Mouse (Mus musculus): Measurements from ENCODE around the gene Derl3. TPM values are rescaled to one million over a fixed set of nuclear protein-coding genes. Genes with fewer than 3 reads are reported as not detected.
A peak's percentile ranks its signal among the peaks of the same experiment; 100 is the strongest.

Derl3 gene
- polyA plus RNA-seq, 1 experiment from 2014 or later, result 2.5 TPM

GRCm38 (mm10) chr10:75896208-75896607, 3.0 kb downstream of the Derl3 start:
- no peak overlapping the region for H3K4me2 ChIP-seq
- H3K27ac ChIP-seq, result no peak overlapping the region
- H3K9me3 ChIP-seq, result no peaks in the 10 kb centered on the region
- no peak for ATAC-seq (ENCODE audit: borderline replicate concordance, extremely low read depth, low FRiP score, low TSS enrichment)
- H3K27me3 ChIP-seq, result no peaks in the 10 kb centered on the region
- H3K36me3 ChIP-seq, result peaks cover 51% of the 10 kb centered on the region
- WGBS, result 94% methylated on average over 1 of the region's 1 CpGs
- no peak overlapping the region for H3K4me3 ChIP-seq
- peaks cover 13% of the 10 kb centered on the region for H3K4me1 ChIP-seq
- H3K9ac ChIP-seq, result no peak overlapping the region

GRCm38 (mm10) chr10:75897373-75897772, 4.2 kb downstream of the Derl3 start:
- 40% methylated on average over 6 of the region's 6 CpGs for WGBS
- Histone ChIP-seq H3K9ac (no peak overlapping the region), H3K4me2 (no peak overlapping the region), H3K36me3 (peaks cover 63% of the 10 kb centered on the region), H3K27me3 (no peaks in the 10 kb centered on the region), H3K4me1 (peaks cover 13% of the 10 kb centered on the region), H3K27ac (no peak overlapping the region), H3K4me3 (no peak overlapping the region), H3K9me3 (no peaks in the 10 kb centered on the region)
- ATAC-seq (ENCODE audit: borderline replicate concordance, extremely low read depth, low FRiP score, low TSS enrichment), result no peak

GRCm38 (mm10) chr10:75898039-75898564, 4.9 kb downstream of the Derl3 start:
- Histone ChIP-seq H3K27ac (no peak overlapping the region), H3K36me3 (peaks cover 70% of the 10 kb centered on the region), H3K4me1 (peaks cover 9% of the 10 kb centered on the region), H3K27me3 (no peaks in the 10 kb centered on the region), H3K4me2 (no peak overlapping the region), H3K9ac (no peak overlapping the region), H3K9me3 (no peaks in the 10 kb centered on the region), H3K4me3 (no peak overlapping the region)
- ATAC-seq (ENCODE audit: borderline replicate concordance, extremely low read depth, low FRiP score, low TSS enrichment), result no peak
- 74% methylated on average over 6 of the region's 6 CpGs for WGBS

GRCm38 (mm10) chr10:75898846-75899245, 5.6 kb downstream of the Derl3 start:
- ATAC-seq (ENCODE audit: borderline replicate concordance, extremely low read depth, low FRiP score, low TSS enrichment), result no peak
- H3K4me3 ChIP-seq, result no peak overlapping the region
- H3K27ac ChIP-seq, result peak overlapping the region; percentile 37
- WGBS, result 55% methylated on average over 3 of the region's 3 CpGs
- H3K27me3 ChIP-seq, result no peaks in the 10 kb centered on the region
- H3K4me1 ChIP-seq, result 0 out of 2 replicates have a peak, but pooled peaks cover 2% of the 10 kb centered on the region
- H3K36me3 ChIP-seq, result peaks cover 78% of the 10 kb centered on the region
- H3K4me2 ChIP-seq, result no peak overlapping the region
- H3K9ac ChIP-seq, result no peak overlapping the region
- H3K9me3 ChIP-seq, result no peaks in the 10 kb centered on the region

GRCm38 (mm10) chr10:75904391-75904790, 11.2 kb downstream of the Derl3 start:
- 81% methylated on average over 5 of the region's 5 CpGs for WGBS
- Histone ChIP-seq H3K36me3 (peaks cover 92% of the 10 kb centered on the region), H3K4me1 (no peaks in the 10 kb centered on the region), H3K27ac (no peak overlapping the region), H3K27me3 (no peaks in the 10 kb centered on the region), H3K9me3 (no peaks in the 10 kb centered on the region), H3K4me2 (no peak overlapping the region), H3K4me3 (no peak overlapping the region), H3K9ac (no peak overlapping the region)
- no peak for ATAC-seq (ENCODE audit: borderline replicate concordance, extremely low read depth, low FRiP score, low TSS enrichment)

GRCm38 (mm10) chr10:75906882-75907281, 13.7 kb downstream of the Derl3 start:
- Histone ChIP-seq H3K9me3 (no peaks in the 10 kb centered on the region), H3K9ac (no peak overlapping the region), H3K4me3 (no peak overlapping the region), H3K36me3 (peaks cover 92% of the 10 kb centered on the region), H3K4me1 (no peaks in the 10 kb centered on the region), H3K4me2 (no peak overlapping the region), H3K27ac (no peak overlapping the region), H3K27me3 (no peaks in the 10 kb centered on the region)
- WGBS, result 89% methylated on average over 4 of the region's 4 CpGs
- ATAC-seq (ENCODE audit: borderline replicate concordance, extremely low read depth, low FRiP score, low TSS enrichment), result no peak

GRCm38 (mm10) chr10:75910698-75911097, 17.5 kb downstream of the Derl3 start:
- ATAC-seq (ENCODE audit: borderline replicate concordance, extremely low read depth, low FRiP score, low TSS enrichment), result no peak
- no peaks in the 10 kb centered on the region for H3K9me3 ChIP-seq
- no peaks in the 10 kb centered on the region for H3K4me1 ChIP-seq
- no peaks in the 10 kb centered on the region for H3K27me3 ChIP-seq
- no peak overlapping the region for H3K27ac ChIP-seq
- peaks cover 80% of the 10 kb centered on the region for H3K36me3 ChIP-seq
- H3K4me3 ChIP-seq, result no peak overlapping the region
- H3K9ac ChIP-seq, result no peak overlapping the region
- WGBS, result 82% methylated on average over 2 of the region's 2 CpGs
- H3K4me2 ChIP-seq, result no peak overlapping the region

- H3K27ac ChIP-seq, result no peak overlapping the region
- peaks cover under 1% of the 10 kb centered on the region; the same call in 1 of the 2 replicates for H3K4me1 ChIP-seq
- no peak overlapping the region for H3K4me3 ChIP-seq
- H3K27me3 ChIP-seq, result no peaks in the 10 kb centered on the region
- H3K4me2 ChIP-seq, result no peak overlapping the region
- ATAC-seq (ENCODE audit: borderline replicate concordance, extremely low read depth, low FRiP score, low TSS enrichment), result no peak
- 46% methylated on average over 6 of the region's 6 CpGs for WGBS
- no peak overlapping the region for H3K9ac ChIP-seq
- peaks cover 73% of the 10 kb centered on the region for H3K36me3 ChIP-seq
- no peaks in the 10 kb centered on the region for H3K9me3 ChIP-seq
These were observed 19.9 kb downstream of the Derl3 start for GRCm38 (mm10) chr10:75913013-75913589.

GRCm38 (mm10) chr10:75915557-75915956, 22.3 kb downstream of the Derl3 start:
- no peak overlapping the region for H3K9ac ChIP-seq
- H3K4me1 ChIP-seq, result peaks cover 25% of the 10 kb centered on the region
- H3K36me3 ChIP-seq, result peaks cover 58% of the 10 kb centered on the region
- no peaks in the 10 kb centered on the region for H3K27me3 ChIP-seq
- H3K9me3 ChIP-seq, result no peaks in the 10 kb centered on the region
- no peak overlapping the region for H3K4me3 ChIP-seq
- no peak overlapping the region for H3K27ac ChIP-seq
- WGBS, result 74% methylated on average over 7 of the region's 7 CpGs
- H3K4me2 ChIP-seq, result no peak overlapping the region
- ATAC-seq (ENCODE audit: borderline replicate concordance, extremely low read depth, low FRiP score, low TSS enrichment), result no peak

GRCm38 (mm10) chr10:75916840-75917239, 23.6 kb downstream of the Derl3 start:
- no peak overlapping the region for H3K9ac ChIP-seq
- no peak for ATAC-seq (ENCODE audit: borderline replicate concordance, extremely low read depth, low FRiP score, low TSS enrichment)
- no peak overlapping the region for H3K4me3 ChIP-seq
- WGBS, result 74% methylated on average over 8 of the region's 8 CpGs
- H3K36me3 ChIP-seq, result peaks cover 48% of the 10 kb centered on the region
- H3K4me1 ChIP-seq, result peaks cover 28% of the 10 kb centered on the region
- no peak overlapping the region for H3K27ac ChIP-seq
- H3K9me3 ChIP-seq, result no peaks in the 10 kb centered on the region
- H3K4me2 ChIP-seq, result no peak overlapping the region
- no peaks in the 10 kb centered on the region for H3K27me3 ChIP-seq

- Histone ChIP-seq H3K4me1 (peaks cover 39% of the 10 kb centered on the region), H3K9ac (no peak overlapping the region), H3K27ac (no peak overlapping the region), H3K4me2 (no peak overlapping the region; the same call in 1 of the 2 replicates), H3K4me3 (no peak overlapping the region), H3K9me3 (no peaks in the 10 kb centered on the region), H3K36me3 (peaks cover 40% of the 10 kb centered on the region), H3K27me3 (no peaks in the 10 kb centered on the region)
- 66% methylated on average over 5 of the region's 5 CpGs for WGBS
- no peak for ATAC-seq (ENCODE audit: borderline replicate concordance, extremely low read depth, low FRiP score, low TSS enrichment)
These were observed 25.8 kb downstream of the Derl3 start for GRCm38 (mm10) chr10:75919026-75919425.

- under 1% methylated on average over 76 of the region's 76 CpGs for WGBS
- peak within 1 kb of the TSS; percentile 93 for H3K9ac ChIP-seq
- H3K27me3 ChIP-seq, result no peaks in the 10 kb centered on the region
- H3K4me1 ChIP-seq, result peaks cover 39% of the 10 kb centered on the region
- peak within 1 kb of the TSS; percentile 80 for H3K4me2 ChIP-seq
- peak; percentile 89 for ATAC-seq (ENCODE audit: borderline replicate concordance, extremely low read depth, low FRiP score, low TSS enrichment)
- peak within 1 kb of the TSS; percentile 96 for H3K4me3 ChIP-seq
- no peaks in the 10 kb centered on the region for H3K9me3 ChIP-seq
- peaks cover 35% of the 10 kb centered on the region for H3K36me3 ChIP-seq
- H3K27ac ChIP-seq, result peak within 1 kb of the TSS; percentile 93
These were observed 28.0 kb downstream of the Derl3 start, which contains the start of gene Smarcb1 for GRCm38 (mm10) chr10:75921026-75921725. Gene Smarcb1, minus strand, starts transcription at chr10:75921617.

All from lung, embryonic 15.5 days (tissue).